Mouse (Mus musculus): ENCODE results near the gene Ddah2.

DNA sequence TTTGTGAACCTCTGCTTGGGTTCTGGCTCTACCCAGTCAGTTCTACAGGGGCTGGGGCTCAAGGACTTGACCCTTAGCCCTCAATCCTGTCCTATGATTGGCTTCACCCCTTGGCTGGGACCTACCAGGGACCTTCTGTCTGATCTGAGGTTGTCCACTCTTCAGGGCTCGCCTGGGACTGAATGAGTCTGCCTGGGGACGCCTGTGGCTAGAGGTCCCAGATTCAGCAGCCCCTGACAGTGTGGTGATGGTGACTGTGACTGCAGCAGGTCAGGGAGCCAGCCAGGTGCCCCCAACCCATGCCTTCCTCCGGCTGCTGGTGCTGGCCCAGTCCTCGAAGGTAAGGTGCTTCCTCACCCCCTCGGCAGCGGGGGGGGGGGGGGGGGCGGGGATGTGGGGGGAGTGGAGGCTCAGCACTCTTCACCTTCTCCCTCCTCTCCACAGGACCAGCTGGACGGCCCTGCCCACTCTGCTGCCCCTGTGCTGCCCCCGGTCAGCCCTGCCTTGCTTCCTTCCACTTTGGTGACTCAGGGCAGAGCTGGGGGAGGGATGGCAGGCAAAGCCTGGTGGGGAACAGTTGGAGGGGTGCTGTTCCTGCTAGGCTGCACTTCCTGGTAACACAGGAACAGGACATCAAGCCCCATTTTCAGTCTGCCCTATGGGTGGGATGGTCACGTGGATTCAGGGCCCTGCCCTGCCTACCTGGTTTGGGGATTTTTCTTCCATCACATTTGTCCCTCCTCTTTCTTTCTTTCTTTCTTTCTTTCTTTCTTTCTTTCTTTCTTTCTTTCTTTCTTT, 33.9 kb upstream of the Ddah2 start:
- TF ChIP-seq CTCF (IDR thresholded peaks at IDR 0.05; ENCODE audit: borderline replicate concordance, insufficient read depth, low read depth, low read length) (no peak), POLR2A (IDR thresholded peaks at IDR 0.05; ENCODE audit: borderline replicate concordance, insufficient read depth, low read length) (no peak)

Measured in cerebellum, adult 2 months (tissue).